In genomic region chr2:153995770-153996169, GRCm38 (mm10) we compare ENCODE assay signal across 8 mouse cellular contexts. TPM values are rescaled to one million over a fixed set of nuclear protein-coding genes. Genes with fewer than 3 reads are reported as not detected.
DNase-seq lines count a peak whose midpoint lies in the region; ATAC-seq lines count a peak whose summit lies in the region.

No protein-coding gene starts in this region.

- ATAC-seq in frontal cortex, adult (ENCODE audit: low TSS enrichment), result no peak
- ATAC-seq in limb, embryonic 11.5 days (ENCODE audit: insufficient number of reproducible peaks, low FRiP score, low TSS enrichment, low read depth), result no peak
- ATAC-seq in stomach, embryonic 16.5 days (ENCODE audit: insufficient read depth, low FRiP score), result 0 out of 2 replicates have a peak, but pooled peaks have one; percentile 44

- H3K27me3 ChIP-seq in limb, embryonic 11.5 days (ENCODE audit: control insufficient read depth, insufficient read depth, low read length), result no peaks in the 10 kb centered on the region
- H3K27me3 ChIP-seq in stomach, embryonic 16.5 days (ENCODE audit: control insufficient read depth, insufficient read depth, low read length), result no peaks in the 10 kb centered on the region

- 6% methylated on average over 7 of the region's 7 CpGs for WGBS in limb, embryonic 11.5 days
- WGBS in stomach, embryonic 16.5 days, result 2% methylated on average over 7 of the region's 7 CpGs

- no peaks in the 10 kb centered on the region for H3K4me1 ChIP-seq in limb, embryonic 11.5 days (ENCODE audit: control insufficient read depth, insufficient read depth, low read length)
- no peaks in the 10 kb centered on the region for H3K4me1 ChIP-seq in stomach, embryonic 16.5 days (ENCODE audit: control insufficient read depth, insufficient read depth, low read length)

- DNase-seq in frontal cortex, adult 2 months (ENCODE audit: extremely low spot score in 1 of 2, low spot score in 1 of 2), result peak; percentile 41 to 87
- peak; percentile 81 for DNase-seq in cerebellum, adult 8-10 months
- DNase-seq in gastrocnemius, adult 8-10 months (ENCODE audit: low spot score in 2 of 2), result peak; percentile 33 to 34
- peak; percentile 87 for DNase-seq in kidney, adult 9 months
- peak; percentile 89 for DNase-seq in limb, embryonic 11.5 days (ENCODE audit: low spot score)
- DNase-seq in naive thymus-derived CD4-positive, alpha-beta T cell, adult 2 months (ENCODE audit: low read depth), result peak; percentile 51

- no peak overlapping the region for H3K9ac ChIP-seq in limb, embryonic 11.5 days (ENCODE audit: low read length)
- H3K9ac ChIP-seq in stomach, embryonic 16.5 days (ENCODE audit: low read length), result no peak overlapping the region

- H3K9me3 ChIP-seq in limb, embryonic 11.5 days (ENCODE audit: control insufficient read depth, low read length), result no peaks in the 10 kb centered on the region
- H3K9me3 ChIP-seq in stomach, embryonic 16.5 days (replicated peaks; ENCODE audit: control insufficient read depth, low read length), result no peaks in the 10 kb centered on the region

- H3K4me2 ChIP-seq in limb, embryonic 11.5 days (ENCODE audit: low read depth, severe bottlenecking), result no peak overlapping the region
- H3K4me2 ChIP-seq in stomach, embryonic 16.5 days (ENCODE audit: low read depth, low read length), result no peak overlapping the region

- no peak overlapping the region for H3K27ac ChIP-seq in limb, embryonic 11.5 days (replicated peaks; ENCODE audit: low read depth, low read length)
- no peak overlapping the region for H3K27ac ChIP-seq in stomach, embryonic 16.5 days (ENCODE audit: low read length)

- H3K36me3 ChIP-seq in limb, embryonic 11.5 days (ENCODE audit: control insufficient read depth, insufficient read depth, low read length), result no peaks in the 10 kb centered on the region
- no peaks in the 10 kb centered on the region for H3K36me3 ChIP-seq in stomach, embryonic 16.5 days (ENCODE audit: control insufficient read depth, insufficient read depth, low read length)

- no peak overlapping the region for H3K4me3 ChIP-seq in limb, embryonic 11.5 days (ENCODE audit: low read depth, low read length)
- no peak overlapping the region for H3K4me3 ChIP-seq in stomach, embryonic 16.5 days (replicated peaks; ENCODE audit: low read length)

RNA-seq across cellular contexts. Expression of gene Bpifa2, which starts 12.3 kb away (rescaled TPM):
- not detected in 2 replicates for polyA plus RNA-seq in frontal cortex, adult 2 months (2012; rRNA removed)
- total RNA-seq in gastrocnemius, adult 8-10 months (2022), result not detected
- polyA plus RNA-seq in limb, embryonic 11.5 days (2014; fragmentation: Nextera tagmentation; extraction: Ambion mirVana), result not detected in 2 replicates
- polyA plus RNA-seq in stomach, embryonic 16.5 days (2015; fragmentation: Nextera tagmentation; extraction: Ambion mirVana), result not detected in 2 replicates

RNA-seq across cellular contexts. Expression of gene Bpifa6, which starts 21.0 kb away (rescaled TPM):
- polyA plus RNA-seq in frontal cortex, adult 2 months (2012; rRNA removed), result not detected in 2 replicates
- under 1 TPM in 1 of 4 experiments, not detected in 3; 0.19 TPM for total RNA-seq in gastrocnemius, adult 8-10 months (2022)
- not detected in 2 replicates for polyA plus RNA-seq in limb, embryonic 11.5 days (2014; fragmentation: Nextera tagmentation; extraction: Ambion mirVana)
- not detected in 2 replicates for polyA plus RNA-seq in stomach, embryonic 16.5 days (2015; fragmentation: Nextera tagmentation; extraction: Ambion mirVana)

RNA-seq across cellular contexts. Expression of gene Bpifb4, which starts 57.8 kb away (rescaled TPM):
- polyA plus RNA-seq in frontal cortex, adult 2 months (2012; rRNA removed), result 1.5 and 9.4 TPM in 2 replicates
- total RNA-seq in gastrocnemius, adult 8-10 months (2022), result not detected
- not detected in 2 replicates for polyA plus RNA-seq in limb, embryonic 11.5 days (2014; fragmentation: Nextera tagmentation; extraction: Ambion mirVana)
- not detected in 2 replicates for polyA plus RNA-seq in stomach, embryonic 16.5 days (2015; fragmentation: Nextera tagmentation; extraction: Ambion mirVana)

Comparison
In these comparisons a context has a peak if more than half of its experiments do, and no peak if none do; other contexts are left out.
1. DNase-seq: peak in every context shown above with its lines; median percentile 89 in limb, embryonic 11.5 days; 87 in kidney, adult 9 months; 81 in cerebellum, adult 8-10 months; 64 in frontal cortex, adult 2 months; 51 in naive thymus-derived CD4-positive, alpha-beta T cell, adult 2 months; 34 in gastrocnemius, adult 8-10 months.